Mouse (Mus musculus) megakaryocyte progenitor cell, adult 5-6 weeks (primary cell): ENCODE data around the gene Tm9sf1. TPM values are rescaled to one million over a fixed set of nuclear protein-coding genes. Genes with fewer than 3 reads are reported as not detected.

Experiments used
- ATAC-seq: replicated peaks from 2 replicates; pipeline ENCODE4 v1.8.0; 2016; ENCODE audit warnings: mild to moderate bottlenecking, moderate TSS enrichment, inconsistent platforms; ENCODE audit not compliant: poor library complexity
- total RNA-seq, 2 experiments: library from RNA; stranded (forward) in 1 of 2; stranded (reverse) in 1 of 2; fragments of 157-497, 149-512 nt in 1 of 2; fragments of 200-1000 nt in 1 of 2; gene quantifications; 2 replicates each; pipeline versions ENCODE4 v1.2.3 to v1.2.4; 2015 to 2017

Gene Tm9sf1
- total RNA-seq, 2 experiments from 2014 or later, result 35.8 to 47.3 TPM

- peak; percentile 82 for ATAC-seq
Observed at GRCm38 (mm10) chr14:55591331-55591891, 52.2 kb downstream of the Tm9sf1 start, which contains the start of gene Rnf31. Rnf31 (plus strand) TSS chr14:55591708.

- ATAC-seq, result peak; percentile 72
Observed at GRCm38 (mm10) chr14:55590748-55591330, 52.8 kb downstream of the Tm9sf1 start, which contains the start of gene Psme2. Psme2 (minus strand) TSS chr14:55591113.

GRCm38 (mm10) chr14:55589771-55590448 is 53.7 kb downstream of the Tm9sf1 start:
- no peak for ATAC-seq

- ATAC-seq, result no peak
Observed at GRCm38 (mm10) chr14:55589271-55589670, 54.3 kb downstream of the Tm9sf1 start.

GRCm38 (mm10) chr14:55586149-55586548 is 57.5 kb downstream of the Tm9sf1 start:
- peak; percentile 36 for ATAC-seq

Other genes starting within 250 kb of the Tm9sf1 start
Only the 30 nearest of the 34 such genes appear.
- 38.9 and 48.0 TPM in 2 replicates for gene Dhrs4, start 165.0 kb downstream of the Tm9sf1 start, total RNA-seq (2015)
- 58.8 and 67.3 TPM in 2 replicates for gene Dhrs4, start 165.0 kb downstream of the Tm9sf1 start, total RNA-seq (2017)
- 0.05 and 0.15 TPM in 2 replicates for gene Carmil3, start 153.2 kb downstream of the Tm9sf1 start, total RNA-seq (2015)
- gene Carmil3, start 153.2 kb downstream of the Tm9sf1 start, total RNA-seq (2017), result not detected in 2 replicates
- not detected in 2 replicates for gene Cpne6, start 133.4 kb downstream of the Tm9sf1 start, total RNA-seq (2015)
- gene Cpne6, start 133.4 kb downstream of the Tm9sf1 start, total RNA-seq (2017), result not detected in 2 replicates
- gene Nrl, start 118.8 kb downstream of the Tm9sf1 start, total RNA-seq (2015), result not detected in 2 replicates
- gene Nrl, start 118.8 kb downstream of the Tm9sf1 start, total RNA-seq (2017), result not detected in 2 replicates
- 17.6 and 18.9 TPM in 2 replicates for gene Pck2, start 103.5 kb downstream of the Tm9sf1 start, total RNA-seq (2015)
- 32.5 and 44.3 TPM in 2 replicates for gene Pck2, start 103.5 kb downstream of the Tm9sf1 start, total RNA-seq (2017)
- 32.6 and 45.9 TPM in 2 replicates for gene Dcaf11, start 83.8 kb downstream of the Tm9sf1 start, total RNA-seq (2015)
- 61.1 and 69.1 TPM in 2 replicates for gene Dcaf11, start 83.8 kb downstream of the Tm9sf1 start, total RNA-seq (2017)
- 1.5 and 4.6 TPM in 2 replicates for gene A730061H03Rik, start 83.4 kb downstream of the Tm9sf1 start, total RNA-seq (2015)
- 3.3 and 8.2 TPM in 2 replicates for gene A730061H03Rik, start 83.4 kb downstream of the Tm9sf1 start, total RNA-seq (2017)
- 0.81 TPM in 1 of 2 replicates, not detected in the other for gene Fitm1, start 68.2 kb downstream of the Tm9sf1 start, total RNA-seq (2015)
- 0.20 and 1.00 TPM in 2 replicates for gene Fitm1, start 68.2 kb downstream of the Tm9sf1 start, total RNA-seq (2017)
- gene Psme1, start 65.7 kb downstream of the Tm9sf1 start, total RNA-seq (2015), result 899 and 931 TPM in 2 replicates
- 334 and 421 TPM in 2 replicates for gene Psme1, start 65.7 kb downstream of the Tm9sf1 start, total RNA-seq (2017)
- 5.1 and 5.5 TPM in 2 replicates for gene Emc9, start 58.5 kb downstream of the Tm9sf1 start, total RNA-seq (2015)
- 6.9 and 9.7 TPM in 2 replicates for gene Emc9, start 58.5 kb downstream of the Tm9sf1 start, total RNA-seq (2017)
- 374 and 388 TPM in 2 replicates for gene Psme2, start 52.7 kb downstream of the Tm9sf1 start, total RNA-seq (2015)
- gene Psme2, start 52.7 kb downstream of the Tm9sf1 start, total RNA-seq (2017), result 269 and 370 TPM in 2 replicates
- 23.5 and 34.4 TPM in 2 replicates for gene Rnf31, start 52.1 kb downstream of the Tm9sf1 start, total RNA-seq (2015)
- 10.5 and 11.3 TPM in 2 replicates for gene Rnf31, start 52.1 kb downstream of the Tm9sf1 start, total RNA-seq (2017)
- 20.6 and 24.8 TPM in 2 replicates for gene Irf9, start 40.2 kb downstream of the Tm9sf1 start, total RNA-seq (2015)
- gene Irf9, start 40.2 kb downstream of the Tm9sf1 start, total RNA-seq (2017), result 28.2 and 31.3 TPM in 2 replicates
- gene Rec8, start 25.8 kb downstream of the Tm9sf1 start, total RNA-seq (2015), result 3.5 and 9.5 TPM in 2 replicates
- 0.87 and 4.6 TPM in 2 replicates for gene Rec8, start 25.8 kb downstream of the Tm9sf1 start, total RNA-seq (2017)
- 28.3 and 31.0 TPM in 2 replicates for gene Ipo4, start 7.8 kb downstream of the Tm9sf1 start, total RNA-seq (2015)
- gene Ipo4, start 7.8 kb downstream of the Tm9sf1 start, total RNA-seq (2017), result 12.6 and 19.2 TPM in 2 replicates
- gene Gm49378, start 5.9 kb downstream of the Tm9sf1 start, total RNA-seq (2015), result 6.7 and 8.5 TPM in 2 replicates
- 1.5 and 4.9 TPM in 2 replicates for gene Gm49378, start 5.9 kb downstream of the Tm9sf1 start, total RNA-seq (2017)
- gene Tssk4, start 6.4 kb upstream of the Tm9sf1 start, total RNA-seq (2015), result 0.37 and 0.62 TPM in 2 replicates
- gene Tssk4, start 6.4 kb upstream of the Tm9sf1 start, total RNA-seq (2017), result 0.08 and 0.88 TPM in 2 replicates
- 19.3 and 21.4 TPM in 2 replicates for gene Mdp1, start 16.7 kb upstream of the Tm9sf1 start, total RNA-seq (2015)
- 21.7 and 22.4 TPM in 2 replicates for gene Mdp1, start 16.7 kb upstream of the Tm9sf1 start, total RNA-seq (2017)
- 29.4 and 36.0 TPM in 2 replicates for gene Gmpr2, start 28.1 kb upstream of the Tm9sf1 start, total RNA-seq (2015)
- 38.1 and 39.5 TPM in 2 replicates for gene Gmpr2, start 28.1 kb upstream of the Tm9sf1 start, total RNA-seq (2017)
- 491 and 506 TPM in 2 replicates for gene Nedd8, start 28.3 kb upstream of the Tm9sf1 start, total RNA-seq (2015)
- gene Nedd8, start 28.3 kb upstream of the Tm9sf1 start, total RNA-seq (2017), result 258 and 288 TPM in 2 replicates
- gene Tinf2, start 38.0 kb upstream of the Tm9sf1 start, total RNA-seq (2015), result 19.4 and 23.1 TPM in 2 replicates
- 17.7 and 26.3 TPM in 2 replicates for gene Tinf2, start 38.0 kb upstream of the Tm9sf1 start, total RNA-seq (2017)
- 0.35 and 0.61 TPM in 2 replicates for gene Tgm1, start 70.1 kb upstream of the Tm9sf1 start, total RNA-seq (2015)
- gene Tgm1, start 70.1 kb upstream of the Tm9sf1 start, total RNA-seq (2017), result 0.20 and 1.1 TPM in 2 replicates
- 8.7 and 14.0 TPM in 2 replicates for gene Rabggta, start 78.5 kb upstream of the Tm9sf1 start, total RNA-seq (2015)
- gene Rabggta, start 78.5 kb upstream of the Tm9sf1 start, total RNA-seq (2017), result 12.6 and 14.0 TPM in 2 replicates
- 45.7 and 50.9 TPM in 2 replicates for gene Dhrs1, start 101.9 kb upstream of the Tm9sf1 start, total RNA-seq (2015)
- 11.5 and 30.2 TPM in 2 replicates for gene Dhrs1, start 101.9 kb upstream of the Tm9sf1 start, total RNA-seq (2017)
- 25.6 and 26.5 TPM in 2 replicates for gene Nop9, start 101.9 kb upstream of the Tm9sf1 start, total RNA-seq (2015)
- gene Nop9, start 101.9 kb upstream of the Tm9sf1 start, total RNA-seq (2017), result 27.8 and 32.2 TPM in 2 replicates
- 0.20 and 0.77 TPM in 2 replicates for gene Cideb, start 114.7 kb upstream of the Tm9sf1 start, total RNA-seq (2015)
- gene Cideb, start 114.7 kb upstream of the Tm9sf1 start, total RNA-seq (2017), result 0.51 TPM in 1 of 2 replicates, not detected in the other
- gene Ltb4r2, start 117.6 kb upstream of the Tm9sf1 start, total RNA-seq (2015), result 0.39 and 0.44 TPM in 2 replicates
- 0.47 and 0.62 TPM in 2 replicates for gene Ltb4r2, start 117.6 kb upstream of the Tm9sf1 start, total RNA-seq (2017)
- gene Ltb4r1, start 122.2 kb upstream of the Tm9sf1 start, total RNA-seq (2015), result 18.5 and 19.9 TPM in 2 replicates
- 31.4 and 42.4 TPM in 2 replicates for gene Ltb4r1, start 122.2 kb upstream of the Tm9sf1 start, total RNA-seq (2017)
- gene Adcy4, start 140.3 kb upstream of the Tm9sf1 start, total RNA-seq (2015), result 0.05 TPM in 1 of 2 replicates, not detected in the other
- gene Adcy4, start 140.3 kb upstream of the Tm9sf1 start, total RNA-seq (2017), result not detected in 2 replicates
- 116 and 152 TPM in 2 replicates for gene Ripk3, start 145.1 kb upstream of the Tm9sf1 start, total RNA-seq (2015)
- 25.3 and 49.9 TPM in 2 replicates for gene Ripk3, start 145.1 kb upstream of the Tm9sf1 start, total RNA-seq (2017)